Mouse (Mus musculus) MEL-GATA-1-ER (cell line): ENCODE measurements around the gene Fmnl2.

Source experiments
- DNase-seq: peaks from one replicate; pipeline ENCODE4 v3.0.0-alpha.2; 2012; ENCODE audit warnings: low read depth; ENCODE audit errors: extremely low read depth

Fmnl2 gene

GRCm38 (mm10) chr2:52857611-52858528 lies at the start of gene Fmnl2:
Gene Fmnl2 (plus strand): TSS chr2:52857860.
- DNase-seq = no peak

- peak; percentile 33 for DNase-seq
These were observed 47.7 kb upstream of the Fmnl2 start for GRCm38 (mm10) chr2:52809988-52810387.

- no peak for DNase-seq
These were observed 46.0 kb upstream of the Fmnl2 start for GRCm38 (mm10) chr2:52811691-52812090.

- DNase-seq = no peak
These were observed 40.3 kb upstream of the Fmnl2 start for GRCm38 (mm10) chr2:52817341-52817740.

GRCm38 (mm10) chr2:52818944-52819343 lies 38.7 kb upstream of the Fmnl2 start:
- DNase-seq = no peak

- DNase-seq = no peak
These were observed 35.4 kb upstream of the Fmnl2 start for GRCm38 (mm10) chr2:52822214-52822613.

GRCm38 (mm10) chr2:52828077-52828476 lies 29.6 kb upstream of the Fmnl2 start:
- DNase-seq = peak; percentile 36

- DNase-seq = no peak
These were observed 27.1 kb upstream of the Fmnl2 start for GRCm38 (mm10) chr2:52830513-52830912.

- DNase-seq = no peak
These were observed 26.1 kb upstream of the Fmnl2 start for GRCm38 (mm10) chr2:52831585-52831984.

GRCm38 (mm10) chr2:52835726-52836125 lies 21.9 kb upstream of the Fmnl2 start:
- no peak for DNase-seq

- DNase-seq = no peak
These were observed 18.6 kb upstream of the Fmnl2 start for GRCm38 (mm10) chr2:52839074-52839473.

- no peak for DNase-seq
These were observed 17.8 kb upstream of the Fmnl2 start for GRCm38 (mm10) chr2:52839868-52840267.

GRCm38 (mm10) chr2:52843861-52844260 lies 13.8 kb upstream of the Fmnl2 start:
- DNase-seq = no peak

- no peak for DNase-seq
These were observed 12.5 kb upstream of the Fmnl2 start for GRCm38 (mm10) chr2:52844936-52845752.

GRCm38 (mm10) chr2:52846506-52846905 lies 11.2 kb upstream of the Fmnl2 start:
- no peak for DNase-seq

GRCm38 (mm10) chr2:52849092-52849491 lies 8.6 kb upstream of the Fmnl2 start:
- no peak for DNase-seq

GRCm38 (mm10) chr2:52858529-52859465 lies 1.1 kb downstream of the Fmnl2 start:
- no peak for DNase-seq

GRCm38 (mm10) chr2:52859466-52859840 lies 1.8 kb downstream of the Fmnl2 start:
- DNase-seq = no peak

GRCm38 (mm10) chr2:52860111-52860775 lies 2.6 kb downstream of the Fmnl2 start:
- DNase-seq = no peak

- no peak for DNase-seq
These were observed 4.5 kb downstream of the Fmnl2 start for GRCm38 (mm10) chr2:52862046-52862759.
